Mouse (Mus musculus): Measurements from ENCODE around the gene Ak3. TPM values are rescaled to one million over a fixed set of nuclear protein-coding genes. Genes with fewer than 3 reads are reported as not detected.

The Ak3 gene
- polyA plus RNA-seq (2015; fragmentation: Nextera tagmentation; extraction: Ambion mirVana): 107 and 115 TPM in 2 replicates

- WGBS: under 1% methylated on average over 65 of the region's 68 CpGs
- Histone ChIP-seq H3K27me3 (replicated peaks) (no peaks in the 10 kb centered on the region), H3K4me1 (no peaks in the 10 kb centered on the region; the same call in 1 of the 2 replicates), H3K27ac (peak within 1 kb of the TSS; percentile 79), H3K4me2 (peak within 1 kb of the TSS; percentile 70), H3K36me3 (no peaks in the 10 kb centered on the region), H3K9me3 (no peaks in the 10 kb centered on the region), H3K9ac (peak within 1 kb of the TSS; percentile 79), H3K4me3 (replicated peaks) (peak within 1 kb of the TSS; percentile 75)
- peak; percentile 87 for ATAC-seq (ENCODE audit: insufficient read depth, low FRiP score, low read depth)
Observed at GRCm38 (mm10) chr19:29047334-29048170, at the start of gene Ak3. Ak3 (minus strand) TSS chr19:29047961.

GRCm38 (mm10) chr19:29092194-29092593, 44.4 kb upstream of the Ak3 start:
- Histone ChIP-seq H3K4me2 (no peak overlapping the region), H3K4me3 (replicated peaks) (no peak overlapping the region), H3K27me3 (replicated peaks) (no peaks in the 10 kb centered on the region), H3K36me3 (no peaks in the 10 kb centered on the region), H3K27ac (no peak overlapping the region), H3K4me1 (no peaks in the 10 kb centered on the region), H3K9ac (no peak overlapping the region), H3K9me3 (no peaks in the 10 kb centered on the region)
- no peak for ATAC-seq (ENCODE audit: insufficient read depth, low FRiP score, low read depth)

GRCm38 (mm10) chr19:29088628-29089027, 40.9 kb upstream of the Ak3 start:
- Histone ChIP-seq H3K4me2 (no peak overlapping the region), H3K9ac (no peak overlapping the region), H3K4me1 (no peaks in the 10 kb centered on the region), H3K4me3 (replicated peaks) (no peak overlapping the region), H3K36me3 (no peaks in the 10 kb centered on the region), H3K27me3 (replicated peaks) (no peaks in the 10 kb centered on the region), H3K9me3 (no peaks in the 10 kb centered on the region), H3K27ac (no peak overlapping the region)
- 73% methylated on average over 6 of the region's 6 CpGs for WGBS
- ATAC-seq (ENCODE audit: insufficient read depth, low FRiP score, low read depth): no peak

GRCm38 (mm10) chr19:29074802-29075201, 27.0 kb upstream of the Ak3 start:
- H3K27ac ChIP-seq: no peak overlapping the region
- H3K9me3 ChIP-seq: no peaks in the 10 kb centered on the region
- ATAC-seq (ENCODE audit: insufficient read depth, low FRiP score, low read depth): no peak
- no peaks in the 10 kb centered on the region for H3K27me3 ChIP-seq (replicated peaks)
- H3K36me3 ChIP-seq: no peaks in the 10 kb centered on the region
- H3K4me3 ChIP-seq (replicated peaks): no peak overlapping the region
- H3K9ac ChIP-seq: no peak overlapping the region
- 0 out of 2 replicates have a peak, but pooled peaks cover 3% of the 10 kb centered on the region for H3K4me1 ChIP-seq
- H3K4me2 ChIP-seq: no peak overlapping the region
- WGBS: 52% methylated on average over 6 of the region's 6 CpGs

GRCm38 (mm10) chr19:29069195-29069594, 21.4 kb upstream of the Ak3 start:
- 47% methylated on average over 5 of the region's 5 CpGs for WGBS
- Histone ChIP-seq H3K9ac (no peak overlapping the region), H3K27me3 (replicated peaks) (no peaks in the 10 kb centered on the region), H3K4me1 (peaks cover 10% of the 10 kb centered on the region; the same call in 1 of the 2 replicates), H3K9me3 (no peaks in the 10 kb centered on the region), H3K36me3 (no peaks in the 10 kb centered on the region), H3K4me2 (no peak overlapping the region), H3K27ac (no peak overlapping the region), H3K4me3 (replicated peaks) (no peak overlapping the region)
- ATAC-seq (ENCODE audit: insufficient read depth, low FRiP score, low read depth): no peak

GRCm38 (mm10) chr19:29066981-29067471, 19.3 kb upstream of the Ak3 start:
- no peaks in the 10 kb centered on the region for H3K9me3 ChIP-seq
- no peaks in the 10 kb centered on the region for H3K27me3 ChIP-seq (replicated peaks)
- 12% methylated on average over 11 of the region's 11 CpGs for WGBS
- peak overlapping the region; percentile 52 for H3K27ac ChIP-seq
- peak overlapping the region; percentile 44 for H3K4me2 ChIP-seq
- H3K9ac ChIP-seq: peak overlapping the region; percentile 5; the same call in 1 of the 2 replicates
- peak; percentile 79; the same call in 1 of the 2 replicates for ATAC-seq (ENCODE audit: insufficient read depth, low FRiP score, low read depth)
- peaks cover 10% of the 10 kb centered on the region; the same call in 1 of the 2 replicates for H3K4me1 ChIP-seq
- H3K4me3 ChIP-seq (replicated peaks): peak overlapping the region; percentile 25
- no peaks in the 10 kb centered on the region for H3K36me3 ChIP-seq

- Histone ChIP-seq H3K9me3 (no peaks in the 10 kb centered on the region), H3K27ac (peak overlapping the region; percentile 48), H3K4me1 (peaks cover 10% of the 10 kb centered on the region; the same call in 1 of the 2 replicates), H3K4me2 (peak overlapping the region; percentile 48), H3K4me3 (replicated peaks) (no peak overlapping the region), H3K27me3 (replicated peaks) (no peaks in the 10 kb centered on the region), H3K36me3 (no peaks in the 10 kb centered on the region), H3K9ac (no peak overlapping the region)
- ATAC-seq (ENCODE audit: insufficient read depth, low FRiP score, low read depth): peak; percentile 85
- WGBS: 60% methylated on average over 9 of the region's 9 CpGs
Observed at GRCm38 (mm10) chr19:29064451-29065102, 16.8 kb upstream of the Ak3 start.

- Histone ChIP-seq H3K4me2 (peak overlapping the region; percentile 48), H3K9ac (no peak overlapping the region), H3K27me3 (replicated peaks) (no peaks in the 10 kb centered on the region), H3K27ac (peak overlapping the region; percentile 48), H3K4me3 (replicated peaks) (no peak overlapping the region; the same call in 1 of the 2 replicates), H3K36me3 (no peaks in the 10 kb centered on the region), H3K9me3 (no peaks in the 10 kb centered on the region), H3K4me1 (peaks cover 10% of the 10 kb centered on the region; the same call in 1 of the 2 replicates)
- WGBS: 14% methylated on average over 18 of the region's 18 CpGs
- ATAC-seq (ENCODE audit: insufficient read depth, low FRiP score, low read depth): peak; percentile 65
Observed at GRCm38 (mm10) chr19:29063577-29064363, 16.0 kb upstream of the Ak3 start.

- no peaks in the 10 kb centered on the region for H3K9me3 ChIP-seq
- no peaks in the 10 kb centered on the region for H3K36me3 ChIP-seq
- ATAC-seq (ENCODE audit: insufficient read depth, low FRiP score, low read depth): no peak
- whole genome bisulfite sequencing: 87% methylated on average over 5 of the region's 5 CpGs
- no peak overlapping the region for H3K4me3 ChIP-seq (replicated peaks)
- no peaks in the 10 kb centered on the region for H3K27me3 ChIP-seq (replicated peaks)
- H3K4me2 ChIP-seq: no peak overlapping the region
- no peak overlapping the region for H3K9ac ChIP-seq
- no peak overlapping the region for H3K27ac ChIP-seq
- H3K4me1 ChIP-seq: peaks cover 10% of the 10 kb centered on the region; the same call in 1 of the 2 replicates
Observed at GRCm38 (mm10) chr19:29063009-29063408, 15.2 kb upstream of the Ak3 start.

- 22% methylated on average over 6 of the region's 6 CpGs for WGBS
- ATAC-seq (ENCODE audit: insufficient read depth, low FRiP score, low read depth): no peak
Observed at GRCm38 (mm10) chr19:29060299-29060698, 12.5 kb upstream of the Ak3 start.

GRCm38 (mm10) chr19:29059688-29060087, 11.9 kb upstream of the Ak3 start:
- ATAC-seq (ENCODE audit: insufficient read depth, low FRiP score, low read depth): no peak
- H3K4me1 ChIP-seq: 0 out of 2 replicates have a peak, but pooled peaks cover 3% of the 10 kb centered on the region
- H3K27ac ChIP-seq: no peak overlapping the region
- H3K4me2 ChIP-seq: no peak overlapping the region
- no peaks in the 10 kb centered on the region for H3K27me3 ChIP-seq (replicated peaks)
- no peaks in the 10 kb centered on the region for H3K36me3 ChIP-seq
- H3K9ac ChIP-seq: no peak overlapping the region
- H3K9me3 ChIP-seq: no peaks in the 10 kb centered on the region
- no peak overlapping the region for H3K4me3 ChIP-seq (replicated peaks)
- 82% methylated on average over 2 of the region's 2 CpGs for WGBS

More at GRCm38 (mm10) chr19:29060299-29060698, 12.5 kb upstream of the Ak3 start:
- Histone ChIP-seq H3K27me3 (replicated peaks) (no peaks in the 10 kb centered on the region), H3K36me3 (no peaks in the 10 kb centered on the region), H3K9me3 (no peaks in the 10 kb centered on the region), H3K27ac (no peak overlapping the region), H3K4me1 (0 out of 2 replicates have a peak, but pooled peaks cover 3% of the 10 kb centered on the region), H3K9ac (no peak overlapping the region), H3K4me2 (no peak overlapping the region), H3K4me3 (replicated peaks) (no peak overlapping the region)

Measured in stomach, embryonic 15.5 days (tissue).